8 mouse cellular contexts compared by ENCODE assay signal in genomic region chr15:89128382-89129350, GRCm38 (mm10). TPM values are rescaled to one million over a fixed set of nuclear protein-coding genes. Genes with fewer than 3 reads are reported as not detected.
DNase-seq lines count a peak whose midpoint lies in the region; ATAC-seq lines count a peak whose summit lies in the region.

Gene Hdac10, minus strand, starts transcription at chr15:89128700.

- peak; percentile 80 for DNase-seq in T-cell, adult 2 months (ENCODE audit: low spot score)
- peak; percentile 94 to 98 for DNase-seq in cerebellum, postnatal 36 days
- peak; percentile 88 to 90 for DNase-seq in frontal cortex, postnatal 36 days (ENCODE audit: low spot score in 2 of 2)
- peak; percentile 84 for DNase-seq in hindbrain, embryonic 14.5 days (ENCODE audit: low spot score)
- DNase-seq in layer of hippocampus, postnatal 36 days, result peak; percentile 83 to 85
- peak; percentile 87 for DNase-seq in lung, postnatal 25 days (ENCODE audit: low spot score)
- peak; percentile 74 for DNase-seq in retina, adult 2 months (ENCODE audit: low read depth, low spot score)
- peak; percentile 78 to 81 for DNase-seq in thymus, postnatal 36 days

- H3K4me2 ChIP-seq in hindbrain, embryonic 14.5 days (replicated peaks), result peak within 1 kb of the TSS; percentile 69

- peak within 1 kb of the TSS; percentile 43 for H3K4me3 ChIP-seq in hindbrain, embryonic 14.5 days (replicated peaks; ENCODE audit: low read length)

- peak; percentile 82 for ATAC-seq in hindbrain, embryonic 14.5 days (ENCODE audit: low FRiP score)

- peak within 1 kb of the TSS; percentile 56 for H3K9ac ChIP-seq in hindbrain, embryonic 14.5 days

- H3K27me3 ChIP-seq in hindbrain, embryonic 14.5 days (ENCODE audit: control insufficient read depth, insufficient read depth, low read length), result no peaks in the 10 kb centered on the region

- H3K36me3 ChIP-seq in hindbrain, embryonic 14.5 days (replicated peaks; ENCODE audit: control insufficient read depth, insufficient read depth), result peaks cover 10% of the 10 kb centered on the region; the same call in 1 of the 2 replicates

- peak within 1 kb of the TSS; percentile 75 for H3K27ac ChIP-seq in hindbrain, embryonic 14.5 days

- WGBS in hindbrain, embryonic 14.5 days, result 3% methylated on average over 36 of the region's 36 CpGs

- H3K9me3 ChIP-seq in hindbrain, embryonic 14.5 days (ENCODE audit: control insufficient read depth, low read length), result no peaks in the 10 kb centered on the region

- peaks cover 17% of the 10 kb centered on the region for H3K4me1 ChIP-seq in hindbrain, embryonic 14.5 days (replicated peaks; ENCODE audit: control insufficient read depth, insufficient read depth, low read length)

RNA-seq across cellular contexts. Expression of gene Hdac10, which starts in this region (rescaled TPM):
- polyA plus RNA-seq in hindbrain, embryonic 14.5 days (2014; fragmentation: Nextera tagmentation; extraction: Ambion mirVana), result 17.0 and 19.1 TPM in 2 replicates
- 10 to 100 TPM; 14.3 to 14.7 TPM for total RNA-seq in layer of hippocampus, postnatal 36 days (2021)

Comparison
In these comparisons a context has a peak if more than half of its experiments do, and no peak if none do; other contexts are left out.
1. Peak in every context shown above with its lines: DNase-seq, ATAC-seq, H3K4me3 ChIP-seq and H3K27ac ChIP-seq.